Mouse (Mus musculus): Measurements from ENCODE around the gene Ccdc85b. TPM values are rescaled to one million over a fixed set of nuclear protein-coding genes. Genes with fewer than 3 reads are reported as not detected.

Gene Ccdc85b
- polyA plus RNA-seq, 1 experiment from 2014 or later: 10.2 TPM

GRCm38 (mm10) chr19:5432992-5433852, 24.5 kb downstream of the Ccdc85b start:
- WGBS: 16% methylated on average over 16 of the region's 16 CpGs
- H3K27ac ChIP-seq (ENCODE audit: low read length): no peak overlapping the region
- H3K36me3 ChIP-seq (ENCODE audit: control insufficient read depth, insufficient read depth, low read length): no peaks in the 10 kb centered on the region
- no peaks in the 10 kb centered on the region for H3K9me3 ChIP-seq (replicated peaks; ENCODE audit: control insufficient read depth, low read length, poor library complexity, severe bottlenecking)
- 0 out of 2 replicates have a peak overlapping the region, but pooled peaks have one; percentile 1 for H3K9ac ChIP-seq (ENCODE audit: low read depth, low read length)
- no peaks in the 10 kb centered on the region for H3K27me3 ChIP-seq (ENCODE audit: control insufficient read depth, insufficient read depth, low read depth, low read length)
- H3K4me3 ChIP-seq (ENCODE audit: low read depth, low read length): no peak overlapping the region
- H3K4me1 ChIP-seq (ENCODE audit: control insufficient read depth, insufficient read depth, low read length): peaks cover 8% of the 10 kb centered on the region; the same call in 1 of the 2 replicates
- no peak for ATAC-seq
- peak overlapping the region; percentile 50 for H3K4me2 ChIP-seq (ENCODE audit: low read length)

GRCm38 (mm10) chr19:5431911-5432464, 25.7 kb downstream of the Ccdc85b start:
- ATAC-seq: no peak
- H3K36me3 ChIP-seq (ENCODE audit: control insufficient read depth, insufficient read depth, low read length): peaks cover 4% of the 10 kb centered on the region; the same call in 1 of the 2 replicates
- H3K9me3 ChIP-seq (replicated peaks; ENCODE audit: control insufficient read depth, low read length, poor library complexity, severe bottlenecking): no peaks in the 10 kb centered on the region
- peaks cover 8% of the 10 kb centered on the region; the same call in 1 of the 2 replicates for H3K4me1 ChIP-seq (ENCODE audit: control insufficient read depth, insufficient read depth, low read length)
- H3K27me3 ChIP-seq (ENCODE audit: control insufficient read depth, insufficient read depth, low read depth, low read length): no peaks in the 10 kb centered on the region
- no peak overlapping the region for H3K4me3 ChIP-seq (ENCODE audit: low read depth, low read length)
- no peak overlapping the region for H3K9ac ChIP-seq (ENCODE audit: low read depth, low read length)
- 70% methylated on average over 4 of the region's 4 CpGs for WGBS
- no peak overlapping the region for H3K27ac ChIP-seq (ENCODE audit: low read length)
- H3K4me2 ChIP-seq (ENCODE audit: low read length): no peak overlapping the region

- no peak for ATAC-seq
- Histone ChIP-seq H3K9me3 (replicated peaks; ENCODE audit: control insufficient read depth, low read length, poor library complexity, severe bottlenecking) (no peaks in the 10 kb centered on the region), H3K4me2 (ENCODE audit: low read length) (no peak overlapping the region), H3K9ac (ENCODE audit: low read depth, low read length) (no peak overlapping the region), H3K4me1 (ENCODE audit: control insufficient read depth, insufficient read depth, low read length) (peaks cover 23% of the 10 kb centered on the region), H3K36me3 (ENCODE audit: control insufficient read depth, insufficient read depth, low read length) (peaks cover 4% of the 10 kb centered on the region; the same call in 1 of the 2 replicates), H3K27me3 (ENCODE audit: control insufficient read depth, insufficient read depth, low read depth, low read length) (no peaks in the 10 kb centered on the region), H3K27ac (ENCODE audit: low read length) (no peak overlapping the region), H3K4me3 (ENCODE audit: low read depth, low read length) (no peak overlapping the region)
- 84% methylated on average over 1 of the region's 1 CpGs for WGBS
Measured at GRCm38 (mm10) chr19:5430408-5430807, 27.3 kb downstream of the Ccdc85b start.

- Histone ChIP-seq H3K9me3 (replicated peaks; ENCODE audit: control insufficient read depth, low read length, poor library complexity, severe bottlenecking) (no peaks in the 10 kb centered on the region), H3K9ac (ENCODE audit: low read depth, low read length) (no peak overlapping the region), H3K4me2 (ENCODE audit: low read length) (no peak overlapping the region), H3K27me3 (ENCODE audit: control insufficient read depth, insufficient read depth, low read depth, low read length) (no peaks in the 10 kb centered on the region), H3K27ac (ENCODE audit: low read length) (no peak overlapping the region), H3K4me3 (ENCODE audit: low read depth, low read length) (no peak overlapping the region), H3K36me3 (ENCODE audit: control insufficient read depth, insufficient read depth, low read length) (peaks cover 4% of the 10 kb centered on the region; the same call in 1 of the 2 replicates), H3K4me1 (ENCODE audit: control insufficient read depth, insufficient read depth, low read length) (peaks cover 23% of the 10 kb centered on the region)
- no peak for ATAC-seq
- WGBS: 65% methylated on average over 8 of the region's 8 CpGs
Measured at GRCm38 (mm10) chr19:5429806-5430205, 27.9 kb downstream of the Ccdc85b start.

- WGBS: 87% methylated on average over 4 of the region's 4 CpGs
- no peak overlapping the region for H3K4me3 ChIP-seq (ENCODE audit: low read depth, low read length)
- no peak overlapping the region for H3K27ac ChIP-seq (ENCODE audit: low read length)
- peaks cover 23% of the 10 kb centered on the region for H3K4me1 ChIP-seq (ENCODE audit: control insufficient read depth, insufficient read depth, low read length)
- peaks cover 4% of the 10 kb centered on the region; the same call in 1 of the 2 replicates for H3K36me3 ChIP-seq (ENCODE audit: control insufficient read depth, insufficient read depth, low read length)
- no peaks in the 10 kb centered on the region for H3K27me3 ChIP-seq (ENCODE audit: control insufficient read depth, insufficient read depth, low read depth, low read length)
- ATAC-seq: no peak
- no peak overlapping the region for H3K4me2 ChIP-seq (ENCODE audit: low read length)
- H3K9me3 ChIP-seq (replicated peaks; ENCODE audit: control insufficient read depth, low read length, poor library complexity, severe bottlenecking): no peaks in the 10 kb centered on the region
- no peak overlapping the region for H3K9ac ChIP-seq (ENCODE audit: low read depth, low read length)
Measured at GRCm38 (mm10) chr19:5429219-5429618, 28.5 kb downstream of the Ccdc85b start.

- ATAC-seq: no peak
- no peak overlapping the region for H3K9ac ChIP-seq (ENCODE audit: low read depth, low read length)
- H3K36me3 ChIP-seq (ENCODE audit: control insufficient read depth, insufficient read depth, low read length): peaks cover 4% of the 10 kb centered on the region; the same call in 1 of the 2 replicates
- no peak overlapping the region for H3K27ac ChIP-seq (ENCODE audit: low read length)
- WGBS: 90% methylated on average over 2 of the region's 2 CpGs
- H3K4me1 ChIP-seq (ENCODE audit: control insufficient read depth, insufficient read depth, low read length): peaks cover 24% of the 10 kb centered on the region
- H3K4me3 ChIP-seq (ENCODE audit: low read depth, low read length): no peak overlapping the region
- no peaks in the 10 kb centered on the region for H3K27me3 ChIP-seq (ENCODE audit: control insufficient read depth, insufficient read depth, low read depth, low read length)
- no peak overlapping the region for H3K4me2 ChIP-seq (ENCODE audit: low read length)
- H3K9me3 ChIP-seq (replicated peaks; ENCODE audit: control insufficient read depth, low read length, poor library complexity, severe bottlenecking): no peaks in the 10 kb centered on the region
Measured at GRCm38 (mm10) chr19:5428083-5428482, 29.6 kb downstream of the Ccdc85b start.

GRCm38 (mm10) chr19:5426640-5427290, 30.9 kb downstream of the Ccdc85b start:
- peak overlapping the region; percentile 84; the same call in 1 of the 2 replicates for H3K4me2 ChIP-seq (ENCODE audit: low read length)
- 92% methylated on average over 13 of the region's 13 CpGs for WGBS
- no peaks in the 10 kb centered on the region for H3K9me3 ChIP-seq (replicated peaks; ENCODE audit: control insufficient read depth, low read length, poor library complexity, severe bottlenecking)
- no peak for ATAC-seq
- H3K4me1 ChIP-seq (ENCODE audit: control insufficient read depth, insufficient read depth, low read length): peaks cover 32% of the 10 kb centered on the region
- H3K27me3 ChIP-seq (ENCODE audit: control insufficient read depth, insufficient read depth, low read depth, low read length): no peaks in the 10 kb centered on the region
- 0 out of 2 replicates have a peak overlapping the region, but pooled peaks have one; percentile 10 for H3K27ac ChIP-seq (ENCODE audit: low read length)
- H3K9ac ChIP-seq (ENCODE audit: low read depth, low read length): peak overlapping the region; percentile 95; the same call in 1 of the 2 replicates
- peaks cover 8% of the 10 kb centered on the region; the same call in 1 of the 2 replicates for H3K36me3 ChIP-seq (ENCODE audit: control insufficient read depth, insufficient read depth, low read length)
- H3K4me3 ChIP-seq (ENCODE audit: low read depth, low read length): no peak overlapping the region

- H3K4me1 ChIP-seq (ENCODE audit: control insufficient read depth, insufficient read depth, low read length): peaks cover 32% of the 10 kb centered on the region
- H3K9ac ChIP-seq (ENCODE audit: low read depth, low read length): peak overlapping the region; percentile 95
- peaks cover 9% of the 10 kb centered on the region; the same call in 1 of the 2 replicates for H3K36me3 ChIP-seq (ENCODE audit: control insufficient read depth, insufficient read depth, low read length)
- no peaks in the 10 kb centered on the region for H3K9me3 ChIP-seq (replicated peaks; ENCODE audit: control insufficient read depth, low read length, poor library complexity, severe bottlenecking)
- H3K4me3 ChIP-seq (ENCODE audit: low read depth, low read length): peak overlapping the region; percentile 62
- no peak for ATAC-seq
- peak overlapping the region; percentile 84 for H3K4me2 ChIP-seq (ENCODE audit: low read length)
- WGBS: 90% methylated on average over 18 of the region's 18 CpGs
- peak overlapping the region; percentile 92 for H3K27ac ChIP-seq (ENCODE audit: low read length)
- H3K27me3 ChIP-seq (ENCODE audit: control insufficient read depth, insufficient read depth, low read depth, low read length): no peaks in the 10 kb centered on the region
Measured at GRCm38 (mm10) chr19:5425906-5426565, 31.7 kb downstream of the Ccdc85b start.
